Mouse (Mus musculus) CH12.LX (cell line): ENCODE data around the gene Pth1r. TPM values are rescaled to one million over a fixed set of nuclear protein-coding genes. Genes with fewer than 3 reads are reported as not detected.

Source experiments
- DNase-seq: peaks from one replicate; pipeline ENCODE4 v3.0.0-alpha.2; 2013; ENCODE audit errors: extremely low read depth
- H3K27ac ChIP-seq: 2 replicates; pipeline ENCODE4 v1.5.1; 2012; ENCODE audit warnings: low read depth, mild to moderate bottlenecking, control low read depth, moderate library complexity; ENCODE audit not compliant: insufficient read depth
- H3K27me3 ChIP-seq: replicated peaks from 2 replicates; pipeline ENCODE3; 2012; ENCODE audit warnings: inconsistent platforms
- H3K36me3 ChIP-seq, 2 experiments: replicated peaks in 1 of 2; 2 replicates each; pipeline versions ENCODE3 to v1.6.1; 2012; ENCODE audit warnings: inconsistent platforms in 1 of 2, low read length in 1 of 2, mild to moderate bottlenecking in 1 of 2, mixed read lengths in 1 of 2, moderate library complexity in 1 of 2; ENCODE audit not compliant: control insufficient read depth in 1 of 2, insufficient read depth in 1 of 2
- H3K4me1 ChIP-seq, 2 experiments: 2 replicates each; pipeline ENCODE4 v1.6.1; 2012; ENCODE audit warnings: inconsistent platforms in 1 of 2, moderate library complexity in 1 of 2; ENCODE audit not compliant: insufficient read depth in 2 of 2, control insufficient read depth in 1 of 2
- H3K4me2 ChIP-seq: 2 replicates; pipeline ENCODE4 v1.6.1; 2012; ENCODE audit warnings: low read depth, mild to moderate bottlenecking, control low read depth; ENCODE audit not compliant: poor library complexity, insufficient read depth, severe bottlenecking
- H3K4me3 ChIP-seq, 3 experiments: fragments of 150-350 bp in 1 of 3; sonication (generic) in 1 of 3; replicated peaks in 1 of 3; 2 replicates each; pipeline versions ENCODE3 to v1.5.1; 2011 to 2012; ENCODE audit warnings: low read depth in 2 of 3, low read length in 2 of 3, mild to moderate bottlenecking in 2 of 3, moderate library complexity in 2 of 3, control low read depth in 1 of 3, improper control_type of control experiment in 1 of 3, inconsistent platforms in 1 of 3, mixed read lengths in 1 of 3; ENCODE audit not compliant: poor library complexity in 1 of 3
- H3K79me2 ChIP-seq: replicated peaks from 2 replicates; pipeline ENCODE4 v1.6.1; 2012; ENCODE audit warnings: mild to moderate bottlenecking, moderate library complexity; ENCODE audit not compliant: control insufficient read depth, poor library complexity, insufficient read depth, severe bottlenecking; ENCODE audit errors: extremely low read depth
- H3K9ac ChIP-seq: 2 replicates; pipeline ENCODE4 v1.6.1; 2012; ENCODE audit warnings: low read depth, mild to moderate bottlenecking, control low read depth, moderate library complexity; ENCODE audit not compliant: insufficient read depth
- H3K9me3 ChIP-seq: replicated peaks from 2 replicates; pipeline ENCODE3; 2012; ENCODE audit warnings: low read length, inconsistent platforms, mixed read lengths
- BHLHE40 ChIP-seq: IDR thresholded peaks from 2 replicates; pipeline ENCODE4 v1.6.1; 2011; ENCODE audit warnings: mild to moderate bottlenecking, low read depth, low read length, improper control_type of control experiment
- CHD1 ChIP-seq: IDR thresholded peaks from 2 replicates; pipeline ENCODE4 v1.6.1; 2012; ENCODE audit warnings: low read depth, low read length, improper control_type of control experiment, inconsistent platforms
- CTCF ChIP-seq, 2 experiments: IDR thresholded peaks in 1 of 2; conservative IDR thresholded peaks in 1 of 2; 2 replicates each; pipeline ENCODE4 v1.5.1; 2011 to 2012; ENCODE audit warnings: low read depth in 2 of 2, low read length in 2 of 2, improper control_type of control experiment in 1 of 2, inconsistent platforms in 1 of 2, mild to moderate bottlenecking in 1 of 2, moderate library complexity in 1 of 2
- ELF1 ChIP-seq: IDR thresholded peaks from 2 replicates; pipeline ENCODE4 v1.6.1; 2014; ENCODE audit warnings: low read depth, mild to moderate bottlenecking, inconsistent platforms, low read length, improper control_type of control experiment
- ETS1 ChIP-seq: conservative IDR thresholded peaks from 2 replicates; pipeline ENCODE4 v1.6.1; 2012; ENCODE audit warnings: low read depth, mild to moderate bottlenecking, inconsistent platforms, low read length, improper control_type of control experiment, moderate library complexity
- GABPA ChIP-seq: IDR thresholded peaks from 2 replicates; pipeline ENCODE4 v1.6.1; 2012; ENCODE audit warnings: low read depth, low read length, improper control_type of control experiment, inconsistent platforms; ENCODE audit not compliant: insufficient replicate concordance
- HCFC1 ChIP-seq: IDR thresholded peaks from 2 replicates; pipeline ENCODE4 v1.6.1; 2012; ENCODE audit warnings: low read depth, mild to moderate bottlenecking, inconsistent platforms, low read length, improper control_type of control experiment
- IRF4 ChIP-seq: IDR thresholded peaks from 2 replicates; pipeline ENCODE4 v1.6.1; 2014; ENCODE audit warnings: low read depth, mild to moderate bottlenecking, inconsistent platforms, low read length, improper control_type of control experiment
- JUN ChIP-seq: IDR thresholded peaks from 2 replicates; pipeline ENCODE4 v1.6.1; 2011; ENCODE audit warnings: low read depth, mild to moderate bottlenecking, low read length, improper control_type of control experiment, moderate library complexity; ENCODE audit not compliant: insufficient read depth
- MAX ChIP-seq: IDR thresholded peaks from 2 replicates; pipeline ENCODE4 v1.6.1; 2011; ENCODE audit warnings: low read length, improper control_type of control experiment
- MYC ChIP-seq: IDR thresholded peaks from 2 replicates; pipeline ENCODE4 v1.6.1; 2011; ENCODE audit warnings: low read depth, mild to moderate bottlenecking, improper control_type of control experiment, low read length
- NELFE ChIP-seq: IDR thresholded peaks from 2 replicates; pipeline ENCODE4 v1.6.1; 2011; ENCODE audit warnings: low read depth, low read length, improper control_type of control experiment
- NRF1 ChIP-seq: IDR thresholded peaks from 2 replicates; pipeline ENCODE4 v1.6.1; 2014; ENCODE audit warnings: low read depth, mild to moderate bottlenecking, inconsistent platforms, low read length, improper control_type of control experiment, moderate library complexity
- POLR2A ChIP-seq: IDR thresholded peaks from 2 replicates; pipeline ENCODE4 v1.6.1; 2011; ENCODE audit warnings: low read depth, mild to moderate bottlenecking, improper control_type of control experiment, low read length
- RAD21 ChIP-seq: IDR thresholded peaks from 2 replicates; pipeline ENCODE4 v1.6.1; 2011; ENCODE audit warnings: low read depth, mild to moderate bottlenecking, low read length, improper control_type of control experiment, moderate library complexity
- RCOR1 ChIP-seq: conservative IDR thresholded peaks from 2 replicates; pipeline ENCODE4 v1.6.1; 2012; ENCODE audit warnings: low read depth, mild to moderate bottlenecking, inconsistent platforms, low read length, improper control_type of control experiment
- SIN3A ChIP-seq: IDR thresholded peaks from 2 replicates; pipeline ENCODE4 v1.6.1; 2012; ENCODE audit warnings: low read length, improper control_type of control experiment, inconsistent platforms
- USF1 ChIP-seq: IDR thresholded peaks from 2 replicates; pipeline ENCODE4 v1.6.1; 2014; ENCODE audit warnings: low read depth, mild to moderate bottlenecking, inconsistent platforms, low read length, improper control_type of control experiment
- ZC3H11A ChIP-seq: IDR thresholded peaks from 2 replicates; pipeline ENCODE4 v1.6.1; 2012; ENCODE audit warnings: low read depth, mild to moderate bottlenecking, inconsistent platforms, low read length, improper control_type of control experiment
- ZNF384 ChIP-seq: IDR thresholded peaks from 2 replicates; pipeline ENCODE4 v1.6.1; 2012; ENCODE audit warnings: low read depth, low read length, improper control_type of control experiment, inconsistent platforms
- dilution Hi-C: fragments of 300-500 bp; cut with MboI; formaldehyde crosslinking; loops from 2 replicates; pipeline ENCODE4 v1.14.3; 2020; ENCODE audit warnings: low sequenced_read_pairs; ENCODE audit not compliant: extremely low pct_unique_long_range_greater_than_20kb, extremely low pct_ligation_motif_present
- in situ Hi-C: fragments of 300-500 bp; cut with MboI; formaldehyde crosslinking; loops from 3 replicates; pipeline ENCODE4 v1.14.3; 2019; ENCODE audit warnings: low sequenced_read_pairs, low pct_ligation_motif_present, low pct_unique_long_range_greater_than_20kb, mixed read lengths
- polyA plus RNA-seq: library from polyadenylated mRNA; unstranded; fragments of >175 nt; gene quantifications from 2 replicates; pipeline ENCODE4 v1.2.1, GENCODE M21; 2012; ENCODE audit warnings: low read depth; ENCODE audit not compliant: insufficient read length
- total RNA-seq, 2 experiments: library from RNA; depleted of rRNA; stranded (reverse); fragments of 300-350 nt in 1 of 2; fragments of >200 nt in 1 of 2; gene quantifications; 2 replicates each; pipeline ENCODE4 v1.2.3; 2012 to 2014

The Pth1r gene
- total and polyA plus RNA-seq, 3 experiments, result 0.10 to 0.76 TPM; not detected in 1

DNA sequence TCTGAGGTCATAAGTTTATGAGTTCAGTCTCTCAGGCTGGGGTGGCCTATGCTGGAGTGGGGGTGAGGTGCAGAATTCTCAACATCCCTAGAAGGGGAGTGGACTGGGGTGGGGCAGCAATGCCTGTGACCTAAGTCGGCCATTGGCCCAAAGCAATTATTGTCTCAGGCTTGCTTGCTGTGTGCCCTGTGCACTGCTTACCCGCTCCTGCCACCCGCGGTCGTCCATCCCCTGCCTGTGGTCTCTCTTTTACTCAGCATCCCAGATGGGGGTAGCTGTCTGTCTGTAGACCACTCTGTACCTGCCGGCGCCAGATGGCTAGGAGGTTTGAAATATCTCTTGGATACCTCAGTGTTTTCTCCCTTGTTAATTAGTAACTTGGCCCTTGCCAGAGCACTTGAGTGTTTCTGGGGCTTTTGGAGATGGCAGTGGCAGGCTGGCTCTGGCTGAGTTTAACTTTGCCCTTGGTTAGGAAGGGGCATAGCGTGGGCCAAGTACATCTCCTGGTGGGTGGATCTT lies 57.6 kb downstream of the Pth1r start:
- Histone ChIP-seq H3K4me3 (no peak overlapping the region), H3K27ac (no peak overlapping the region), H3K36me3 (peaks cover 10 to 73% of the 10 kb centered on the region in 2 experiments), H3K4me1 (peaks cover 0 to 30% of the 10 kb centered on the region in 2 experiments; a peak in 2 of 4 replicates), H3K27me3 (no peaks in the 10 kb centered on the region), H3K9me3 (no peaks in the 10 kb centered on the region), H3K79me2 (0 out of 2 replicates have a peak, but pooled peaks cover 3% of the 10 kb centered on the region), H3K9ac (no peak overlapping the region), H3K4me2 (no peak overlapping the region)
- in situ Hi-C loops (no loop called here), dilution Hi-C loops (no loop called here)
- TF ChIP-seq JUN, result no peak
- DNase-seq, result no peak

DNA sequence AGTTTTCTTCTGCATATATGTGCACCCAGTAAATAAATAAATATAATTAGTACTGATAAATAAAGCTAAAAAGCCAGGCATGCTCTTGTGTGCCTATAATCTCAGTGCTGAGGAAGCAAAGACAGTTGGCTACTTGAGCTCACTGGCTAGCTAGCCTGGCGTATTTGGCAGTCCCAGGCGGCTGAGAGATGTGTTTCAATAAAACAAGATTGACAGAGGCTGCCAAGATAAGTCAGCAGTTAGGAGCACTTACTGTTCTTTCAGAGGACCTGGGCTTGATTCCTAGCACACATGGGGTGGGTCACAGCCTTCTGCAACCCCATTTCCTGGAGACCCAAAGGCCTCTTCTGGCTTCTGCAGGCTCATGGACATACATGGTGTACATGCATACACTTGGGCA lies 59.1 kb downstream of the Pth1r start:
- 0 out of 2 replicates have a peak, but pooled peaks cover 3% of the 10 kb centered on the region for H3K79me2 ChIP-seq
- peaks cover 3 to 70% of the 10 kb centered on the region in 2 experiments for H3K36me3 ChIP-seq
- H3K4me2 ChIP-seq, result no peak overlapping the region
- in situ Hi-C loops, result no loop called here
- H3K9me3 ChIP-seq, result no peaks in the 10 kb centered on the region
- no peak overlapping the region for H3K4me3 ChIP-seq
- TF ChIP-seq NELFE (no peak), CTCF (conservative IDR thresholded peaks at IDR 0.05 in 1 of 2, IDR thresholded peaks at IDR 0.05 in 1 of 2; ENCODE audit: low read depth in 2 of 2, low read length in 2 of 2) (no peak), BHLHE40 (no peak), POLR2A (no peak), ZNF384 (no peak), ETS1 (no peak), SIN3A (no peak), RAD21 (no peak), RCOR1 (no peak), ZC3H11A (no peak), CHD1 (no peak), MAX (no peak), HCFC1 (no peak), MYC (no peak), ELF1 (no peak), NRF1 (no peak), USF1 (no peak), IRF4 (no peak), GABPA (no peak)
- dilution Hi-C loops, result no loop called here
- H3K4me1 ChIP-seq, result peaks cover 0 to 44% of the 10 kb centered on the region in 2 experiments; a peak in 2 of 4 replicates
- no peak for DNase-seq
- no peak overlapping the region for H3K27ac ChIP-seq
- no peaks in the 10 kb centered on the region for H3K27me3 ChIP-seq
- no peak overlapping the region for H3K9ac ChIP-seq
